Mouse (Mus musculus): Measurements from ENCODE around the gene Rftn1.

- TF ChIP-seq CTCF (IDR thresholded peaks at IDR 0.05; ENCODE audit: borderline replicate concordance, control insufficient read depth, extremely low read depth, insufficient read depth, low read length, poor library complexity), result no peak
- no peak for TF ChIP-seq POLR2A (IDR thresholded peaks at IDR 0.05; ENCODE audit: control insufficient read depth, extremely low read depth, insufficient read depth, low read length, poor library complexity)
These were observed 153.6 kb downstream of the Rftn1 start for GRCm38 (mm10) chr17:50036751-50037385.

Measured in thymus, adult 2 months (tissue).